Mouse (Mus musculus) spleen, adult 18-20 months (tissue): ENCODE data around the gene Ntn3.

Source experiments
- DNase-seq, 2 experiments: peaks; one replicate each; pipeline ENCODE4 v3.0.0; 2022; ENCODE audit warnings: mixed read lengths in 2 of 2

Gene Ntn3

DNA sequence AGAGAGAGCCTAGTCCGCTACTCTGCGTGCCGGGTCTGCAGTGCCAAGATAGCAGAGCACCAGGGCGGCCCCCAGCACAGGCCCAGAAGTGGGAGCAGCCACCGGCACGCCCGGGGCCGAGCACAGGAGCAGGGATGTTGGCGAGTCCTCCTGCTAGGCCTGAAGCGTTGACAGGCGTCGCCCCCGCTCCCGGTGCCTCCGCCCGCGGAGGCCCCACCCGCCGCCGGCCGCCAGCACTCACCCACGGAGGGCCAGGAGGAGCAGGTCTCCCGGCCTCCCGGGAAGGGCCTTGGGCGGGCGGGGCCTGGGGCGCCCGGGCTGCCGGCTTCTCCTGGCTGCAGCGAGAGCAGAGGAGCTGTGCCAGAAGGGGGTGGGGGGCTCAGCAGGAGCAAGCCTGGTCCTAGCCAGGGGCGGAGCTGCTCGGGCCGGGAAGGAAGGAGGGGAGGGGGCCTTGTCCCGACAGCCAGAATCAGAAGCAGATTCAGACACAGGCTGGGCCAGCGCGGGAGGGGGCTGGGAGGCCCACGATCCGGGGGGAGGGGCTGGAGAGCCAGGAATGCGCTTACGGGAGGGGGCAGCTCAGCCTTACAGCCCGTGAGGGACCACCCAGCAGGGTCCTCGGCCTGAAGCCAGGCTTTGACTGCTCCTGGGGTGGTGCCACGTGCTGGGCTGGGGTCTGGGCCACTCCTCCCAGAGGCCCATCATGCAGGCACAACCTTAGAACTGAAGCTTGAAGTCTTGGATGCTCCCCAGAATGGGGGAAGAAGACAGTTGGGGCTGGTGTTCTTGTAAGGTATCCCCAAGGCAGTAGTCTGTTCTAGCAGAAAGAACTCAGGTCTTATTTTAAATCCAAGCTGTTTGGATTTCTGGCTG is at the start of gene Ntn3:
Gene Ntn3, minus strand, starts transcription at position 489 of the 873 bp plus-strand sequence.
- DNase-seq: no peak

DNA sequence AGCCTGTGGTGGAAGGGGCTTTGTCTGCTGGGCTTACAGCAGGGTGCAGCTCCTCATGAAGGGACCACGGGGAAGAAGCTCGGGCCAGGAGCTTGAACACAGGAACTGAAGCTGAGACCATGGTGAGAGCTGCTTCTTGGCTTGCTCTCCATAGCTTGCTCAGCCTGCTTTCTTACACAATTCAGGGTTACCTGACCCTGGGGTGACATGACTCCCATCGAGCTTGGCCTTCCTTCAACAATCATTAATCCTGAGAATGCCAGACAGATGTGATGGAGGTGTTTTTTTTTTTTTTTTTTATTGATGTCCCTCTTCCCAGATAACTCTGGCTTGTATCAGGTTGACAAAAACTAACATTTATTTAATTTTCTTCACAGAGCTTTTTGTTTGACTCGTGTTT is 49.6 kb upstream of the Ntn3 start:
- DNase-seq: no peak

GRCm38 (mm10) chr17:24252329-24252728 is 43.0 kb upstream of the Ntn3 start:
- no peak for DNase-seq

GRCm38 (mm10) chr17:24251320-24252069 is 42.2 kb upstream of the Ntn3 start, which contains the start of gene Ccnf:
Ccnf (minus strand) TSS chr17:24251484.
- peak; percentile 93 for DNase-seq

- DNase-seq: no peak
Observed at GRCm38 (mm10) chr17:24250988-24251319, 41.6 kb upstream of the Ntn3 start.

- DNase-seq: no peak
Observed at GRCm38 (mm10) chr17:24248641-24249040, 39.3 kb upstream of the Ntn3 start.

DNA sequence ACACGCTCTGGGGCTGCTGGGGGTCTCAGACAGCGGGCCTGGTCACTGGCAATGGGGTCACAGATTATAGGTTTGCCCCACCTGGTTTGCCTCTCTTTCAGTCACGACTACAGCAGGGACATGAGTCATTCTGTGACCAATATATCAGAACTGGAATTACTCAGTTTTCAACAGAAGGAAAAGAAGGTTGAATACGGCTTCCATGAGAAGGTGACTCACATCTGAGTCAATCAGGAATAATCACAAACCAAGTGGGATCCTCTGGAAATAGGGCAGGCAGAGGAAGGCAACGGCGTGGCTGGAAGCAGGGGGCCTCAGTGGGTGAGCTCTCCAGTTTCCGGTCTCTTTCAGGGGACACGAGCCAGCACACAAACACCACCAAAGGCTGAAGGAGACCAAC is 34.7 kb upstream of the Ntn3 start:
- no peak for DNase-seq

DNA sequence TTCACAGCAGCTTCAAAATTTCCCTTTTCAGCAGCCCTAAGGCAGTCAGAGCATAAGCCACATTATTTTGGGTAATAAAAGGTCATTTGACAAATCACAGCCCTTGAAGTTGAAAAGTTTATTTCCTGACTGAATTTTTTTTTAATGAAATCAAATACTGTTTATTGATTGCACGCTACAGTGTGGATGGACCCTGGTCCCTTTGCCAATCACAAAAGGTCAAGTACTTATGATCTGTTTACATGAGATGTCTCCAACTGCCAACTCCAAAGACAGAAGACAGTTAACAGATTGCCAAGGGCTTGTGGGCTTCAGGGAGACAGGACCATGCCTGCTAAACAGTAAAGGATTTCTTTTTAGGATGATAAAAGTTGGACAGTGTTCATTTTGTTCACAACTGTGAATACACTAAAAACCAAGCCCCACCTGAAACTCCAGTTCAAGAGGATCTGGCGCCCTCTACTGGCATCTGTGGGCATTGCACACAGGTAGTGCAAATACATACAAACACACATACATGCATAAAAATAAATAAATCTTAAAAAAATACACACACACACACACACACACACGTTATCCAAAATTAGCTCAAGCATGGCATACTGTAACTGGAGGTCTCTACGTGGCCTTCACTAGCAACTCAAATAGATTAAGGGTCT is 34.1 kb upstream of the Ntn3 start:
- peak in 1 of 2 experiments; percentile 34 for DNase-seq

DNA sequence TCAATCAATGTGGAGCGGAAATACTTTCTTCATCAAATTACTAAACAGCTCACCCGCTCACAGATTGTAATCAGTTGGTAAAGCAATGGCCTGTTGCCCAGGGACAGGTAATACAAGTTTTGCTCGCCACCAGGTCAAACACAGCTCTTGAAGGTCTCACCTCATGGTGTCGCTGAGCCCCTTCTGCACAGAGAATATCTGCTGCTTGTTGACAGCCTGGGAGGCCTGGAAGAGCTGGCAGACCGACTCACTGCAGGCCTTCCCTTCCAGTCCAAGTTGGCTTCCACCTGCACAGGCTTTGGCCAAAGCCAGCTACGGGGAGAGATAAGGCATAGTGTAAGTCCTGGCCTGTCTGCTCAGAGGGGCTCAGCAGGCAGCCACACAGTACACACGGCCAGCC is 27.6 kb upstream of the Ntn3 start:
- no peak for DNase-seq

DNA sequence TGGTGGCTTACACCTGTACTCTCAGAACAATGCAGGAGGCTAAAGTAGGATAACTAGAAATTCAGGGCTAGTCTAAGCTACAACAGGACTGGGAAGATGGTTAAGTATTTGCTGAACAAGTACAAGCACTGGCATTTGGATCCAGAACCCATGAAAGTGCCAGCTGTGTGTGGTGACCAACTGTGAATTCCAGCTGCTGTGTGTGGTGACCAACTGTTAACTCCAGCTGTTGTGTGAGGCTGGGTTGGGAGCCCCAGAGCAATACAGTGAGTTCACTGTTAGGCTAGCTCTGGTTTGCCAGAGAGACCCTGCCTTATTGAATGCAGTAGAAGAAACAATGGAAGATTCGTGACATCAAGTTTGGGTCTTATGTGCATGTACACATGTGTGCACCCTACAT is 27.1 kb upstream of the Ntn3 start:
- no peak for DNase-seq

DNA sequence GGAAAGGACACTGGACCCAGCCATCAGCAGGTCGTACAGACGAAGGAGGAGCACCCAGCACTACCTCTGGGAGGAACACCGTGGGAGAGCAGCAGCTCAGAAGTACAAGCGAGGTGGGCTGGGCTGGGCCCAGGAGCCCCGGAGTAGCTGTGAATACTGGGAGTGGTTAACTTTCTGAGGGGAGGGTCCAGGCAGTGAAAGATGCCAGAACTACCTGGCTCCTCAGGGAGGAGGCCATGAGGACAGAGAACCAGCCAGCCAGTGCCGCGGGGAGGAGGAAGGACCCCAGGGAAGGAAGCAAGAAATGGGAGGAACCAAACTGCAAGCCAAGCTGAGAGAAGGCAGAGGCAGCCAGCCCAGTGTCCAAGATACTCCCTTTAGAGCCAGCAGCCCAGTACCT is 18.6 kb upstream of the Ntn3 start:
- DNase-seq: no peak

GRCm38 (mm10) chr17:24226721-24227120 is 17.4 kb upstream of the Ntn3 start:
- no peak for DNase-seq

GRCm38 (mm10) chr17:24225851-24226250 is 16.5 kb upstream of the Ntn3 start:
- no peak for DNase-seq

DNA sequence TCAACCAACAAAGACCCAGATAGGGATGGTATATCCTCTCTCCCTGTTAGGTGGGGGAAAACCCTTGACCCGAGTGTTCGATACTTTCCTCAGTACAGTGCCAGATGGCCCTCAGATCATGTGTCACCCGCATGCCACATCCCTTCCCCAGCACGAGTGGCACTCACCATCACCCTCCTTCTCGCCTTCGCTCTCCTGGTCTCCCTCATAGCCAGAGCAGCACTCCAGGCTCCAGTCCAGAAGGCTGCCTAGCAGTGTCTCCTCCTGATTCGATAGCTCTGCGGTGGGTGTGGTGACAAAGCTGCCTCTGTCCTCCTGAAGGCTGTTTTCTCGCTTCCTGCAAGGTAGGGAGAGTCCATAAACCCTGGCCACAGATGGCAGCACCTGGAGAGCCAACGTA is 15.4 kb upstream of the Ntn3 start:
- DNase-seq: no peak

GRCm38 (mm10) chr17:24223513-24223912 is 14.2 kb upstream of the Ntn3 start:
- DNase-seq: no peak

DNA sequence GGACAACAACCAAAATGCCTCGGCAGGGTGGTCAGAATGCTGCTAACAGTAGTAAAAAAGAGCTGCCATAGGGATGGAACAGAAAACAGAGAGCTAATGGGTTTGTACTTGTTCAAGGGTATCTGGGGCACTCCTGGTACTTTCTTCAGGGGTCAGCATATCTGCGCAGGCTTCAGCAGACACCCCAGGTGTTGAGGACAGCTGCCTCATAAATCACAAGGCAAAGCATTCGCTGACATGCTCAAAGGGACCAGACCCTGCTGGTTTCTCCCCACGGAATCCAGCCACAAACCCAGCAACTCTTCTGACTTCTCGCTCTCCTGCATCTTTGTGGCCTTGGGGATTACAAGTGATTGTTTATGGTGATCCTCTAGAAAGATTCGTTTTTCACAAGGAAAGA is 13.3 kb upstream of the Ntn3 start:
- DNase-seq: no peak

GRCm38 (mm10) chr17:24220435-24221411 is 11.4 kb upstream of the Ntn3 start, which contains the start of gene Tedc2:
Tedc2 (minus strand) TSS chr17:24220851.
- DNase-seq: peak; percentile 85 to 92

DNA sequence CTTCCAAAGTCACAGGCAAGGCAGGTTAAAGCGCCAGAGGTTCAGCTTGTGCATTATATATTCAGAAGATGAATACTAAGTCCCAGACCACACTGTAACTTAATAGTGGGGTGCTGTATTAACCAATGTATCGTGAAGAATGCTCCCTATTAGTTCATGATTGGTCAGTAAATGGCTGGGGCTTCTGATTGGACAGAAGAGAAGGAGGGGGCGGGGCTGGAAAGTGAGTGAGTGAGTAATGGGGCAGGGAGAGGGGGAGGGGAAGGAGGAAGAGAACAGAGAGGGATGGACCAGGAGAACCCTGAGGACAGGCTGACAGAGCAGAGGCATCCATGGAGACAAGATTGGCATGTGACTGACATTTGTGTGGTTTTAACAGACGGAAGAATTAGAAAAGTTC is 7.5 kb upstream of the Ntn3 start:
- no peak for DNase-seq

DNA sequence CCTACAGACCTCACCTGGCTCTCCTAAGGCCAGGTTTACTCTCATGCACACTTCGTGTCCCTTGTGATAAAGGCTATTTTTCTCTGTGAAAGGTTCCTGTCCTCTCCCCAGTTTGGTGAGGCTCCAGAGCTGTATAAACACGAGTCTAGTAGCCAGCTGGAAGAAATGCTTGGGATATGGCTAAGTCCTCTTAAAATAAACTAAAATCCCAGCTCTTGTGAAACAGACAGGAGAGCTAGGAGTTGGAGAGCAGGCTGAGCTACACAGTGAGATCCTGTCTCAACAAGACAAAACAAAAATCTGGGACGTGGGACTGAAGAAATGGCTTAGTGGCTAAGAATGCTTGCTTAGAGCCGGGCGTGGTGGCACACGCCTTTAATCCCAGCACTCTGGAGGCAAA is 3.9 kb upstream of the Ntn3 start:
- DNase-seq: no peak

DNA sequence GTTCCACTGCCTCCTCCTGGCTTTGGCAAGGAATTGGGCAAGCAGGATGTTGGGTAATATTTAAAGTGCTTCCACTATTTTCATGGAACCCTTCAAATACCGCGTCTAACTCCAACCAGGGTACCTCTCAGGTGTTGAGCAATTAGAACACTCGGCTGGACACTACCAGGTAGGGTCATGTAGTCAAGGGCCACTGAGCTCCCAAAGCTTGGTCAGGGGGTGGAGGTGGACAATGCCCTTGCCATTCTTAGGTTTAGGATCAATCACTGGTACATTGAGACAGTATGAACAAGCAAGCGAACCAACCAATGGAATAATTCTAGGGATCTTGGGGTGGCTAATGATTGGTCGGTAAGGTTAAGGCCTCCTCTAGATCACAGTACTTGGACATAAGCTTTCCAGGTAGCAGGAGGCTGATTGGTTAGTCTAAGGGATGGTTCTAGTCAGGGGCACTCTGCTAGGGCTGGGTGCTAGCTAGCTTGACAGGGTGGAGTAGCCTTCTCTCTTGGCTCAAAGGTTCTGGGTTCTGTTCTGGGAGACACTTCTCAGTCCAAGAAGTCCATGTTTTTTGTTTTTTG is 3.2 kb upstream of the Ntn3 start:
- DNase-seq: no peak

- DNase-seq: peak in 1 of 2 experiments; percentile 6
Observed at GRCm38 (mm10) chr17:24211631-24212440, 2.5 kb upstream of the Ntn3 start.
